Mouse (Mus musculus) G1E (cell line): Measurements from ENCODE around the gene Rnf166. TPM values are rescaled to one million over a fixed set of nuclear protein-coding genes. Genes with fewer than 3 reads are reported as not detected.

ENCODE experiments used
- ATAC-seq: 2 replicates; pipeline ENCODE4 v1.8.0; 2016; ENCODE audit warnings: mild to moderate bottlenecking; ENCODE audit not compliant: insufficient number of reproducible peaks, poor library complexity, low FRiP score, severe bottlenecking; ENCODE audit errors: extremely low read depth
- DNase-seq: peaks from one replicate; pipeline ENCODE4 v3.0.0; 2012; ENCODE audit warnings: low spot score
- H3K27me3 ChIP-seq: 2 replicates; pipeline ENCODE4 v1.6.1; 2012; ENCODE audit warnings: mild to moderate bottlenecking, low read length, inconsistent platforms; ENCODE audit not compliant: insufficient read depth
- H3K36me3 ChIP-seq: replicated peaks from 2 replicates; pipeline ENCODE3; 2012; ENCODE audit warnings: mild to moderate bottlenecking, inconsistent platforms
- H3K4me1 ChIP-seq: 2 replicates; pipeline ENCODE4 v1.6.1; 2012; ENCODE audit warnings: low read depth, low read length, inconsistent platforms, mixed read lengths; ENCODE audit not compliant: insufficient read depth
- H3K4me3 ChIP-seq: 2 replicates; pipeline ENCODE4 v1.5.1; 2012; ENCODE audit warnings: low read depth, mild to moderate bottlenecking, inconsistent platforms, low read length, moderate library complexity, mixed read lengths
- H3K9me3 ChIP-seq: replicated peaks from 2 replicates; pipeline ENCODE4 v1.6.1; 2012; ENCODE audit warnings: inconsistent platforms
- CTCF ChIP-seq: IDR thresholded peaks from 2 replicates; pipeline ENCODE4 v1.5.1; 2012; ENCODE audit warnings: low read depth, low read length, inconsistent platforms, mixed read lengths
- GATA1 ChIP-seq: IDR thresholded peaks from 2 replicates; pipeline ENCODE4 v1.6.1; 2012; ENCODE audit warnings: borderline replicate concordance, low read length, inconsistent platforms, mixed read lengths
- GATA2 ChIP-seq: IDR thresholded peaks from 2 replicates; pipeline ENCODE4 v1.6.1; 2012; ENCODE audit warnings: low read depth, low read length, inconsistent platforms, borderline replicate concordance
- POLR2AphosphoS5 ChIP-seq: IDR thresholded peaks from 2 replicates; pipeline ENCODE4 v1.6.1; 2012; ENCODE audit warnings: low read depth, low read length, inconsistent platforms; ENCODE audit not compliant: insufficient replicate concordance
- TAL1 ChIP-seq: conservative IDR thresholded peaks from 2 replicates; pipeline ENCODE4 v1.6.1; 2012; ENCODE audit warnings: low read depth, low read length, inconsistent platforms, mixed read lengths
- polyA plus RNA-seq: library from polyadenylated mRNA; stranded (reverse); fragments of >175 nt; gene quantifications from 2 replicates; pipeline ENCODE4 v1.2.3, GENCODE M21; 2012
- total RNA-seq, 2 experiments: library from RNA; stranded (forward) in 1 of 2; stranded (reverse) in 1 of 2; fragments of 200-1000 nt in 1 of 2; fragments of >200 nt in 1 of 2; fragmentation: Nextera tagmentation in 1 of 2; gene quantifications; 2 replicates each; pipeline ENCODE4 v1.2.3; 2014 to 2017

The Rnf166 gene
- total and polyA plus RNA-seq, 3 experiments, result 18.6 to 33.3 (median 28.0) TPM

DNA sequence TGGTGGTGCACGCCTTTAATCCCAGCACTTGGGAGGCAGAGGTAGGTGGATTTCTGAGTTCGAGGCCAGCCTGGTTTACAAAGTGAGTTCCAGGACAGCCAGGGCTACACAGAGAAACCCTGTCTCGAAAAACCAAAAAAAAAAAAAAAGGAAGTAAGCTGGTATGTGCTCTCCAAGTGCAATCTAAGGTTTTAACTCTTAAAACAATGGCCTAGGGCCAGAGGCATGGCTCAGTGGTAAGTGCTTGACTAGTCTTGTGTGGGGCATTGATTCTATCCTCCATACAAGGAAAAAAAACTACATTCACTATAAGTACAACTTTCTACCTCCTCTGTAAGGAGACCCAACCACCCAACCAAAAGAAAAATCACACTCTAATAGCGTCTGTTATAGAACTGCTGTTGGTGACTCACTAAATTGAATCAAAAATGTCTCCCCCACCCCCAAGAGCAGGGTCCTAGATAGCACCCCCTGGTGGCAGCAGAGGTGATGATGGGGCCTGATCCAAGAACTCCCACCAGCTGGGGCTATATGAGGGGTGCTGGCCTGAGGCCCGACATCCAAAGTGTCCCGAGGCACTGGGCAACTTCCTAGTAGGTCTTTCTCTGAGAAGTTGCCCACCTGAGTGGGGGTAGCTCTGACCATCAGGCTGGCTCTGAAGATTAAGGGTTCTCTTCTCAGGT is 16.5 kb downstream of the Rnf166 start:
- H3K9me3 ChIP-seq, result no peaks in the 10 kb centered on the region; the same call in 1 of the 2 replicates
- H3K4me3 ChIP-seq, result no peak overlapping the region
- H3K36me3 ChIP-seq, result no peaks in the 10 kb centered on the region
- DNase-seq, result no peak
- peaks cover 91% of the 10 kb centered on the region for H3K27me3 ChIP-seq
- no peak for ATAC-seq
- peaks cover 41% of the 10 kb centered on the region for H3K4me1 ChIP-seq
- TF ChIP-seq POLR2AphosphoS5, result no peak
- no peak for TF ChIP-seq TAL1
- TF ChIP-seq GATA1, result no peak
- no peak for TF ChIP-seq GATA2
- TF ChIP-seq CTCF, result no peak

DNA sequence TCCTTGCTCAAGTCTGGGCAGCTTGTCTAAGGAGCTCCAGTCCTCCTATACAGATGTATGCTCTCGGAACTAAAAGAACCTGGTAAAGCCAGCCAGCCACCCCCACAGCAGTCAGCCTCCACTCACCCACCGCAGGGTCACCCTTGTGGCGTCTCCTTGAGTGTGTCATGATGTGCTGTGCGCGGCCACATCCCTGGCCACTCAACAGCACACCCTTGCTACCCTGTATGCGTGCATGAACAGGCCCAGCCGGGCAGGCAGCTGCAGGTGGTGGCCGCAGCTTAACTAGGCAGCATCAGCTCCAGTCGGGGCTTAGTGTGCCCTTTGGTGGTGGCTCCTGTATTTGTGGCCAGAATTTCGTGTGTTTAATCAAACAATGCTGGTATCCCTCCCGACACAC is 18.7 kb downstream of the Rnf166 start:
- TF ChIP-seq CTCF (no peak), TAL1 (no peak), GATA1 (no peak), GATA2 (no peak), POLR2AphosphoS5 (no peak)
- no peak for ATAC-seq
- no peaks in the 10 kb centered on the region for H3K36me3 ChIP-seq
- peaks cover 92% of the 10 kb centered on the region for H3K27me3 ChIP-seq
- peaks cover 26% of the 10 kb centered on the region for H3K4me1 ChIP-seq
- no peak overlapping the region for H3K4me3 ChIP-seq
- H3K9me3 ChIP-seq, result no peaks in the 10 kb centered on the region; the same call in 1 of the 2 replicates
- DNase-seq, result no peak

- no peaks in the 10 kb centered on the region for H3K9me3 ChIP-seq
- H3K4me1 ChIP-seq, result peaks cover 4% of the 10 kb centered on the region; the same call in 1 of the 2 replicates
- peaks cover 83% of the 10 kb centered on the region for H3K27me3 ChIP-seq
- DNase-seq (no peak), ATAC-seq (no peak)
- TF ChIP-seq POLR2AphosphoS5 (no peak), GATA1 (no peak), TAL1 (no peak), GATA2 (no peak)
- no peak overlapping the region for H3K4me3 ChIP-seq
- no peaks in the 10 kb centered on the region for H3K36me3 ChIP-seq
Measured at GRCm38 (mm10) chr8:122454409-122454808, 21.5 kb downstream of the Rnf166 start.

GRCm38 (mm10) chr8:122452154-122452553 is 23.7 kb downstream of the Rnf166 start:
- Histone ChIP-seq H3K36me3 (no peaks in the 10 kb centered on the region), H3K9me3 (no peaks in the 10 kb centered on the region), H3K4me1 (peaks cover 5% of the 10 kb centered on the region; the same call in 1 of the 2 replicates), H3K4me3 (no peak overlapping the region), H3K27me3 (peaks cover 85% of the 10 kb centered on the region)
- TF ChIP-seq POLR2AphosphoS5 (no peak), TAL1 (no peak), CTCF (no peak), GATA1 (no peak), GATA2 (no peak)
- no peak for ATAC-seq
- DNase-seq, result no peak

- Histone ChIP-seq H3K27me3 (peaks cover 82% of the 10 kb centered on the region), H3K4me3 (no peak overlapping the region), H3K4me1 (peaks cover 5% of the 10 kb centered on the region; the same call in 1 of the 2 replicates), H3K36me3 (no peaks in the 10 kb centered on the region), H3K9me3 (no peaks in the 10 kb centered on the region)
- DNase-seq, result no peak
- TF ChIP-seq GATA2 (no peak), CTCF (no peak), TAL1 (no peak), POLR2AphosphoS5 (no peak), GATA1 (no peak)
- no peak for ATAC-seq
Measured at GRCm38 (mm10) chr8:122451161-122451703, 24.6 kb downstream of the Rnf166 start.

GRCm38 (mm10) chr8:122445203-122445602 is 30.7 kb downstream of the Rnf166 start:
- no peak for ATAC-seq
- Histone ChIP-seq H3K4me1 (peaks cover 37% of the 10 kb centered on the region), H3K9me3 (no peaks in the 10 kb centered on the region), H3K4me3 (no peak overlapping the region), H3K27me3 (peaks cover 37% of the 10 kb centered on the region), H3K36me3 (peaks cover 17% of the 10 kb centered on the region)
- no peak for TF ChIP-seq GATA2
- no peak for TF ChIP-seq GATA1
- no peak for TF ChIP-seq POLR2AphosphoS5
- TF ChIP-seq CTCF, result no peak
- no peak for TF ChIP-seq TAL1
- no peak for DNase-seq
